ENCODE assay signal across 22 mouse cellular contexts in genomic region chr2:125501526-125501925, GRCm38 (mm10). TPM values are rescaled to one million over a fixed set of nuclear protein-coding genes. Genes with fewer than 3 reads are reported as not detected.
DNase-seq lines count a peak whose midpoint lies in the region; TF ChIP-seq lines count a peak whose summit lies in the region.
"Had no signal": no experiment of that assay in that cellular context is flagged by ENCODE, and none has a peak within 500 bp of the region (broad histone marks: within the 10 kb centered on the region; RNA-seq: fewer than 3 reads in every experiment).

No protein-coding gene starts in this region.

- H3K79me2 ChIP-seq in myocyte (ENCODE audit: control insufficient read depth, insufficient read depth) = peaks cover 81% of the 10 kb centered on the region

- no peak for TF ChIP-seq CTCF in brain, embryonic 14.5 days (IDR thresholded peaks at IDR 0.05; ENCODE audit: borderline replicate concordance, extremely low read depth, insufficient read depth, insufficient read length)

- H3ac ChIP-seq in myocyte (ENCODE audit: control insufficient read depth, insufficient read length) = no peak overlapping the region

- peaks cover 21% of the 10 kb centered on the region for H3K4me1 ChIP-seq in heart, embryonic 10.5 days

- H3K4me3 ChIP-seq in heart, embryonic 10.5 days = no peak overlapping the region
- no peak overlapping the region for H3K4me3 ChIP-seq in myocyte
- H3K4me3 ChIP-seq: embryonic facial prominence, embryonic 12.5 days; embryonic facial prominence, embryonic 15.5 days; forebrain, embryonic 15.5 days; heart, embryonic 12.5 days; heart, embryonic 15.5 days; hindbrain, embryonic 10.5 days; hindbrain, embryonic 15.5 days had no signal

- TF ChIP-seq POLR2A in brain, embryonic 14.5 days (IDR thresholded peaks at IDR 0.05; ENCODE audit: borderline replicate concordance, extremely low read depth, insufficient read depth, insufficient read length, poor library complexity, severe bottlenecking) = no peak
- TF ChIP-seq POLR2A in myocyte (IDR thresholded peaks at IDR 0.05; ENCODE audit: insufficient read length, low read depth) = no peak

- no peaks in the 10 kb centered on the region for H3K27me3 ChIP-seq in heart, embryonic 10.5 days (ENCODE audit: insufficient read depth, poor library complexity, severe bottlenecking)
- no peaks in the 10 kb centered on the region for H3K27me3 ChIP-seq in myocyte (ENCODE audit: control insufficient read depth, insufficient read depth, insufficient read length)
- H3K27me3 ChIP-seq: embryonic facial prominence, embryonic 12.5 days; embryonic facial prominence, embryonic 15.5 days; forebrain, embryonic 15.5 days; heart, embryonic 12.5 days; heart, embryonic 15.5 days; hindbrain, embryonic 15.5 days had no signal

- H3K4me2 ChIP-seq in myocyte (ENCODE audit: low read depth) = no peak overlapping the region
- H3K4me2 ChIP-seq: embryonic facial prominence, embryonic 12.5 days; embryonic facial prominence, embryonic 15.5 days; forebrain, embryonic 15.5 days; heart, embryonic 12.5 days; heart, embryonic 15.5 days; hindbrain, embryonic 15.5 days had no signal

- no peaks in the 10 kb centered on the region for H3K9me3 ChIP-seq in heart, embryonic 10.5 days
- H3K9me3 ChIP-seq: embryonic facial prominence, embryonic 12.5 days; embryonic facial prominence, embryonic 15.5 days; forebrain, embryonic 15.5 days; heart, embryonic 15.5 days; hindbrain, embryonic 15.5 days had no signal

- H3K36me3 ChIP-seq in heart, embryonic 10.5 days = peaks cover 25% of the 10 kb centered on the region
- peaks cover 5% of the 10 kb centered on the region for H3K36me3 ChIP-seq in myocyte (ENCODE audit: control insufficient read depth, insufficient read depth)
- H3K36me3 ChIP-seq: forebrain, embryonic 15.5 days; heart, embryonic 15.5 days; hindbrain, embryonic 15.5 days had no signal

- peak; percentile 78 for DNase-seq in heart, adult 11 months
- DNase-seq in heart, embryonic 10.5 days (ENCODE audit: low spot score) = no peak
- peak; percentile 17 for DNase-seq in 3T3-L1 (ENCODE audit: low read depth, low spot score)
- DNase-seq in brain, embryonic 14.5 days (ENCODE audit: low read depth) = peak; percentile 30
- no peak for DNase-seq in left cerebral cortex, adult 9 months (ENCODE audit: low spot score in 2 of 2)
- DNase-seq: adrenal gland, adult 8-10 months; adrenal gland, postnatal 25 days; cerebellum, adult 18-20 months; cerebellum, adult 9-10 months; cerebellum, postnatal 25 days; gastrocnemius, postnatal 14 days; heart, postnatal 10 days; heart, postnatal 36 days had no signal

- H3K27ac ChIP-seq in heart, embryonic 10.5 days = no peak overlapping the region
- H3K27ac ChIP-seq: embryonic facial prominence, embryonic 12.5 days; embryonic facial prominence, embryonic 15.5 days; forebrain, embryonic 15.5 days; heart, embryonic 15.5 days; hindbrain, embryonic 10.5 days; hindbrain, embryonic 15.5 days had no signal

TF ChIP-seq in myocyte, 11 proteins besides CTCF, POLR2A, EP300 and RAD21:
- no peak for TF ChIP-seq MAX (IDR thresholded peaks at IDR 0.05; ENCODE audit: low read depth)
- TF ChIP-seq POLR2AphosphoS2 (IDR thresholded peaks at IDR 0.05; ENCODE audit: insufficient read length, low read depth) = peak; percentile 84

RNA-seq across cellular contexts. Expression of gene Gm9913, which starts 3.4 kb away (rescaled TPM):
- polyA plus RNA-seq in heart, embryonic 10.5 days (2016; fragmentation: Nextera tagmentation; extraction: Ambion mirVana) = 0.46 and 0.58 TPM in 2 replicates
- 0.09 and 0.10 TPM in 2 replicates for polyA plus RNA-seq in brain, embryonic 14.5 days (2012; rRNA removed)
- polyA plus RNA-seq in myocyte (2012; fragmentation: generic; extraction: Trizol) = 0.37 TPM
- polyA plus RNA-seq: activated CD4-positive, CD25-positive, alpha-beta regulatory T cell, adult 4 months had no signal

RNA-seq across cellular contexts. Expression of gene Fbn1, which starts 6.3 kb away (rescaled TPM):
- polyA plus RNA-seq in heart, embryonic 10.5 days (2016; fragmentation: Nextera tagmentation; extraction: Ambion mirVana) = 16.8 and 20.0 TPM in 2 replicates
- 3.1 and 6.9 TPM in 2 replicates for polyA plus RNA-seq in brain, embryonic 14.5 days (2012; rRNA removed)
- 125 TPM for polyA plus RNA-seq in myocyte (2012; fragmentation: generic; extraction: Trizol)
- polyA plus RNA-seq: activated CD4-positive, CD25-positive, alpha-beta regulatory T cell, adult 4 months had no signal

Comparison
In these comparisons a context has a peak if more than half of its experiments do, and no peak if none do; other contexts are left out.
1. DNase-seq: peak in heart, adult 11 months (single experiment), 3T3-L1 (single experiment) and brain, embryonic 14.5 days (single experiment); none in heart, embryonic 10.5 days (single experiment) and left cerebral cortex, adult 9 months (0 of 2).